Mouse (Mus musculus): ENCODE measurements at regions not wholly inside any gene's neighbourhood (a gene's known extent, or its start where the extent isn't known, plus 50 kb on each side); places are given as distances from the start of the nearest gene placed in this dataset.

GRCm38 (mm10) chr3:128990183-128990912 is 209.3 kb upstream of the Pitx2 start:
- DNase-seq (no peak), ATAC-seq (no peak)
- H3K4me2 ChIP-seq (ENCODE audit: low read depth, low read length), result no peak overlapping the region
- no peak for TF ChIP-seq CTCF (IDR thresholded peaks at IDR 0.05; ENCODE audit: low read depth)
- no peak for TF ChIP-seq EP300 (IDR thresholded peaks at IDR 0.05; ENCODE audit: low read depth)
- no peaks in the 10 kb centered on the region for H3K27me3 ChIP-seq (ENCODE audit: insufficient read depth, low read length)
- H3K4me1 ChIP-seq (ENCODE audit: insufficient read depth), result no peaks in the 10 kb centered on the region
- no peak overlapping the region for H3K4me3 ChIP-seq (ENCODE audit: low read depth, low read length)
- WGBS (ENCODE audit: insufficient replicate concordance), result 73% methylated on average over 17 of the region's 17 CpGs
- H3K9me3 ChIP-seq (ENCODE audit: low read length), result no peaks in the 10 kb centered on the region
- no peaks in the 10 kb centered on the region for H3K36me3 ChIP-seq (replicated peaks; ENCODE audit: insufficient read depth, low read length)
- H3K9ac ChIP-seq (replicated peaks), result no peak overlapping the region
- no peak overlapping the region for H3K27ac ChIP-seq (ENCODE audit: low read depth)

DNA sequence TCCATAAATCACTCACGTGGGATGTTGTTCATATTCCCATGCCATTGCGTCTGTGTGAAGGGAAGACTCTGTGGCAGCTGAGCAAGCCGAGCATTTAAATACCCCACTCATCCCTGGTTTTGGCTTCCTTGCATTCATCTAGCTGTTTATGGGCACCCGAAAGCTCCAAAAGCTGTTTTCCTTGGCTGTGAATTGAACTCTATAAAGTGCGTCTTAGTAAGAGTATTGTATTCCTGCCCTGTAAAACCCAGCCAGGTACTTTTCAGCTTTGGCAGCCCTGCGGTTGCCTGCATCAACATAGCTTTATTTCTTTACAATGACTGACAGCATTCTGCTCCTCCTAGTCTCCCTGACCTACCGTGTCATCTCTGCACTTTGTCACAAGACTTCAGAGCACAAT is 196.8 kb upstream of the Pitx2 start:
- Histone ChIP-seq H3K4me1 (ENCODE audit: insufficient read depth) (no peaks in the 10 kb centered on the region), H3K27me3 (ENCODE audit: insufficient read depth, low read length) (no peaks in the 10 kb centered on the region), H3K4me3 (ENCODE audit: low read depth, low read length) (no peak overlapping the region), H3K27ac (ENCODE audit: low read depth) (no peak overlapping the region), H3K9ac (replicated peaks) (no peak overlapping the region), H3K36me3 (replicated peaks; ENCODE audit: insufficient read depth, low read length) (no peaks in the 10 kb centered on the region), H3K4me2 (ENCODE audit: low read depth, low read length) (no peak overlapping the region), H3K9me3 (ENCODE audit: low read length) (no peaks in the 10 kb centered on the region)
- ATAC-seq (no peak), DNase-seq (no peak)
- 78% methylated on average over 7 of the region's 7 CpGs for WGBS (ENCODE audit: insufficient replicate concordance)
- TF ChIP-seq CTCF (IDR thresholded peaks at IDR 0.05; ENCODE audit: low read depth) (no peak), EP300 (IDR thresholded peaks at IDR 0.05; ENCODE audit: low read depth) (no peak)

DNA sequence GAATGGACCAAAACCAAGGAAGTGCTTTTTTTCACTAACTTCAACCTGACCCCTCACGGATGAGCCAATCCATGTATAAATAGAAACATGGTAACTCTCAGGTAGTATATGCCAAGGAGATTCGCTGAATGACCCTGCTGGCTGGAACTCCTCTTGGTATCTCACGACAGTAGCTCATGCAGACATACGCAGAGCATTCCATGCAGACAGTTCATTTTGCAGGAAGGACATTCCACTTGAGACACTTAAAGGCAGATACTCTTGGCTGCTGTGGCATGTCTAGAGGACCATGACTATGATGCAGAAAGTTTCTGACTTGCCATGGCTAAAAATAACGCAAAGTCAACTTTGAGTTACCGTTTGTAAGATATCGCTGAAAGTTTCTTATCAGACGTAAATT is 195.6 kb upstream of the Pitx2 start:
- Histone ChIP-seq H3K9ac (replicated peaks) (no peak overlapping the region), H3K9me3 (ENCODE audit: low read length) (no peaks in the 10 kb centered on the region), H3K4me3 (ENCODE audit: low read depth, low read length) (no peak overlapping the region), H3K36me3 (replicated peaks; ENCODE audit: insufficient read depth, low read length) (no peaks in the 10 kb centered on the region), H3K4me1 (ENCODE audit: insufficient read depth) (no peaks in the 10 kb centered on the region), H3K27me3 (ENCODE audit: insufficient read depth, low read length) (no peaks in the 10 kb centered on the region), H3K27ac (ENCODE audit: low read depth) (no peak overlapping the region), H3K4me2 (ENCODE audit: low read depth, low read length) (no peak overlapping the region)
- DNase-seq (no peak), ATAC-seq (no peak)
- no peak for TF ChIP-seq EP300 (IDR thresholded peaks at IDR 0.05; ENCODE audit: low read depth)
- no peak for TF ChIP-seq CTCF (IDR thresholded peaks at IDR 0.05; ENCODE audit: low read depth)
- WGBS (ENCODE audit: insufficient replicate concordance), result 80% methylated on average over 8 of the region's 8 CpGs

DNA sequence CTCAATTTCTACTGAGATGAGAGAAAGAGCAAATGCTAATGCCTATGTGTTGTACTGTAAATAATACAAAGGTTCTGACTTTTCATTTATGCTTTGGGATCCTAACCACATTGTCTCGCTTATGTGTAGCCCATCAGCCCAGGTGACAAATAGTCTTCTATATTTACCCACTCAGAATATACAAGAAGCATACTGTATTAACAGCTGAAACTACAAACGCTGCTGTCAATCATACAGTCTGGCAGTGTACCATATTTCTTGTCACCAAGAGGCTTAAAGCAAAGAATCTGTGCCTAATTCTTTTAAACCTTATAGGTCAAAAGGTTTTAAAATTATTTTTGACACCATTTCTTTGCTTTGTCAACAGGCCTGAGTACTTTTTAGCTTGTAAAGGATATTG is 160.8 kb upstream of the Pitx2 start:
- TF ChIP-seq EP300 (IDR thresholded peaks at IDR 0.05; ENCODE audit: low read depth) (no peak), CTCF (IDR thresholded peaks at IDR 0.05; ENCODE audit: low read depth) (no peak)
- Histone ChIP-seq H3K36me3 (replicated peaks; ENCODE audit: insufficient read depth, low read length) (no peaks in the 10 kb centered on the region), H3K9ac (replicated peaks) (no peak overlapping the region), H3K9me3 (ENCODE audit: low read length) (no peaks in the 10 kb centered on the region), H3K4me2 (ENCODE audit: low read depth, low read length) (no peak overlapping the region), H3K4me3 (ENCODE audit: low read depth, low read length) (no peak overlapping the region), H3K4me1 (ENCODE audit: insufficient read depth) (no peaks in the 10 kb centered on the region), H3K27me3 (ENCODE audit: insufficient read depth, low read length) (no peaks in the 10 kb centered on the region), H3K27ac (ENCODE audit: low read depth) (no peak overlapping the region)
- DNase-seq (no peak), ATAC-seq (no peak)
- 67% methylated on average over 2 of the region's 2 CpGs for WGBS (ENCODE audit: insufficient replicate concordance)

DNA sequence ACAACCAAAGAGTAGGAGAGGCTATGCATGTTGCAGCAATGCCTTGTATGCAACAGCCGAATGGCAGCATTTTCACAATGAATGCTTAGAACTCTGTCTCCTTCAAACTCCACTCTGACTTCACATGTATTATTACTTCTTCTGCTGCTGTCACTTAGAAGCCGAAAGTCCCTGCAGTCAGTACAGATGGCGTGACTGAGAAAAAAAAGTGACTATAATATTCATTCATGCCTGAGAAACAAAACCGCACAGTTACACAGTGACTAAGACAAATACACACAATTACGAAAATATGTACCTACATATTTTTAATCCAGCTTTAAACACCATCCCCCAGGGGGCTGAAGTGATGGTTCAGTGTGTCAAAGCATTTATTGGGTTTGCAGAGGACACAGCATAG is 154.8 kb upstream of the Pitx2 start:
- Histone ChIP-seq H3K4me3 (ENCODE audit: low read depth, low read length) (no peak overlapping the region), H3K36me3 (replicated peaks; ENCODE audit: insufficient read depth, low read length) (no peaks in the 10 kb centered on the region), H3K27ac (ENCODE audit: low read depth) (no peak overlapping the region), H3K9me3 (ENCODE audit: low read length) (no peaks in the 10 kb centered on the region), H3K4me1 (ENCODE audit: insufficient read depth) (no peaks in the 10 kb centered on the region), H3K9ac (replicated peaks) (no peak overlapping the region), H3K4me2 (ENCODE audit: low read depth, low read length) (no peak overlapping the region), H3K27me3 (ENCODE audit: insufficient read depth, low read length) (no peaks in the 10 kb centered on the region)
- ATAC-seq (no peak), DNase-seq (no peak)
- WGBS (ENCODE audit: insufficient replicate concordance), result 75% methylated on average over 5 of the region's 5 CpGs
- no peak for TF ChIP-seq CTCF (IDR thresholded peaks at IDR 0.05; ENCODE audit: low read depth)
- no peak for TF ChIP-seq EP300 (IDR thresholded peaks at IDR 0.05; ENCODE audit: low read depth)

GRCm38 (mm10) chr3:129049899-129050597 is 149.6 kb upstream of the Pitx2 start:
- Histone ChIP-seq H3K4me2 (ENCODE audit: low read depth, low read length) (no peak overlapping the region), H3K4me3 (ENCODE audit: low read depth, low read length) (no peak overlapping the region), H3K27me3 (ENCODE audit: insufficient read depth, low read length) (no peaks in the 10 kb centered on the region), H3K4me1 (ENCODE audit: insufficient read depth) (no peaks in the 10 kb centered on the region), H3K36me3 (replicated peaks; ENCODE audit: insufficient read depth, low read length) (no peaks in the 10 kb centered on the region), H3K27ac (ENCODE audit: low read depth) (no peak overlapping the region), H3K9ac (replicated peaks) (no peak overlapping the region), H3K9me3 (ENCODE audit: low read length) (no peaks in the 10 kb centered on the region)
- DNase-seq, result no peak
- TF ChIP-seq EP300 (IDR thresholded peaks at IDR 0.05; ENCODE audit: low read depth) (no peak), CTCF (IDR thresholded peaks at IDR 0.05; ENCODE audit: low read depth) (no peak)
- no peak for ATAC-seq
- 84% methylated on average over 3 of the region's 3 CpGs for WGBS (ENCODE audit: insufficient replicate concordance)
